Mouse (Mus musculus) heart, postnatal 0 days (tissue): ENCODE results near the gene Letmd1. TPM values are rescaled to one million over a fixed set of nuclear protein-coding genes. Genes with fewer than 3 reads are reported as not detected.

Experiments
- ATAC-seq: fragments of 200-750 bp; cut with Nextera tagmentation; 2 replicates; pipeline ENCODE4 v1.8.0; 2017; ENCODE audit warnings: low read depth, moderate number of reproducible peaks, moderate library complexity; ENCODE audit not compliant: insufficient read depth
- DNase-seq: peaks from one replicate; pipeline ENCODE4 v3.0.0-alpha.2; 2016; ENCODE audit warnings: low spot score
- H3K27ac ChIP-seq: fragments of 300-500 bp; sonication (generic); 2 replicates; pipeline ENCODE4 v1.5.1; 2014; ENCODE audit warnings: low read depth, mild to moderate bottlenecking
- H3K27me3 ChIP-seq: fragments of 300-500 bp; sonication (generic); 2 replicates; pipeline ENCODE4 v1.6.1; 2014; ENCODE audit warnings: low read length, mixed read lengths; ENCODE audit not compliant: control insufficient read depth, insufficient read depth
- H3K36me3 ChIP-seq: fragments of 300-500 bp; sonication (generic); replicated peaks from 2 replicates; pipeline ENCODE4 v1.6.1; 2014; ENCODE audit warnings: low read length, mixed read lengths; ENCODE audit not compliant: control insufficient read depth, insufficient read depth
- H3K4me1 ChIP-seq: fragments of 300-500 bp; sonication (generic); 2 replicates; pipeline ENCODE4 v1.6.1; 2014; ENCODE audit warnings: antibody characterized with exemption; ENCODE audit not compliant: control insufficient read depth, insufficient read depth
- H3K4me2 ChIP-seq: fragments of 300-500 bp; sonication (generic); 2 replicates; pipeline ENCODE4 v1.6.1; 2014; ENCODE audit warnings: low read depth, mild to moderate bottlenecking, low read length, moderate library complexity
- H3K4me3 ChIP-seq: fragments of 300-500 bp; sonication (generic); 2 replicates; pipeline ENCODE4 v1.5.1; 2014; ENCODE audit warnings: low read depth, low read length
- H3K9ac ChIP-seq: fragments of 300-500 bp; sonication (generic); replicated peaks from 2 replicates; pipeline ENCODE4 v1.6.1; 2014; ENCODE audit warnings: low read depth, low read length, mixed read lengths
- H3K9me3 ChIP-seq: fragments of 300-500 bp; sonication (generic); replicated peaks from 2 replicates; pipeline ENCODE4 v1.6.1; 2016; ENCODE audit warnings: low read length; ENCODE audit not compliant: control insufficient read depth
- CTCF ChIP-seq: IDR thresholded peaks from 2 replicates; pipeline ENCODE4 v1.5.1; 2016; ENCODE audit warnings: antibody characterized with exemption, control low read depth, low read depth
- EP300 ChIP-seq: IDR thresholded peaks from 2 replicates; pipeline ENCODE4 v1.6.1; 2016; ENCODE audit warnings: antibody characterized with exemption, low read depth
- WGBS: fragments of 180-500 bp; shearing (Covaris S2); extraction: QIAGEN DNeasy Blood & Tissue Kit; methylation state at CpG from one replicate; pipeline ENCODE4 v1.1.7; 2014; 5-methylcytosine and 5-hydroxymethylcytosine counted together
- polyA plus RNA-seq: library from polyadenylated mRNA; unstranded; fragments of >200 nt; fragmentation: Nextera tagmentation; extraction: Ambion mirVana; gene quantifications from 2 replicates; pipeline ENCODE4 v1.2.1, GENCODE M21; 2015
- total RNA-seq: library from RNA; depleted of rRNA; stranded (reverse); fragments of >200 nt; gene quantifications from 2 replicates; pipeline ENCODE4 v1.2.3, GENCODE M21; 2014; ENCODE audit warnings: low replicate concordance

Gene Letmd1
- total and polyA plus RNA-seq, 2 experiments from 2014 or later = 7.5 to 18.5 TPM

DNA sequence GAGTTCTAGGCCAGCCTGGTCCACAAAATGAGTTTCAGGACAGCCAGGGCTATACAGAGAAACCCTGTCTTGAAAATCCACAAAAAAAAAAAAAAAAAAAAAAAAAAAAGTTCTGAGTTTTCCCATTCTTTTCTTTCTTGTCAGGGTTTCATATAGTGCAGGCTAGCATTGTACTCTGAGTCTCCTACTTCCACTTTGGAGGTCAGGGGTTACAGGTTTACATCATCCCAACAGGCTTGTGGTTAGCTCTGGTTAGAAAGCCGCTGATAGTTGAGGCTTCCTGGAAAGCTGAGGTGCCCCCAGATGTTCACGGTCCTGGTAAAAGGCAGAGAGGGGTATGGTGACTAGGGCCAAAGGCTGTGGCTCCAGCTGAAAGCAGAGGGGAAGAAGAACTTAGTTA, 21.9 kb upstream of the Letmd1 start:
- Histone ChIP-seq H3K9me3 (no peaks in the 10 kb centered on the region), H3K27ac (no peak overlapping the region), H3K9ac (no peak overlapping the region), H3K36me3 (no peaks in the 10 kb centered on the region), H3K4me3 (no peak overlapping the region), H3K4me1 (peaks cover 4% of the 10 kb centered on the region; the same call in 1 of the 2 replicates), H3K27me3 (no peaks in the 10 kb centered on the region), H3K4me2 (no peak overlapping the region)
- 69% methylated on average over 2 of the region's 2 CpGs for WGBS
- TF ChIP-seq EP300 (no peak), CTCF (no peak)
- ATAC-seq (no peak), DNase-seq (no peak)

- H3K4me3 ChIP-seq = no peak overlapping the region
- H3K27me3 ChIP-seq = no peaks in the 10 kb centered on the region
- H3K36me3 ChIP-seq = no peaks in the 10 kb centered on the region
- ATAC-seq (no peak), DNase-seq (no peak)
- no peak overlapping the region for H3K27ac ChIP-seq
- WGBS = 76% methylated on average over 4 of the region's 4 CpGs
- no peak overlapping the region for H3K9ac ChIP-seq
- no peaks in the 10 kb centered on the region for H3K9me3 ChIP-seq
- TF ChIP-seq CTCF (no peak), EP300 (no peak)
- no peak overlapping the region for H3K4me2 ChIP-seq
- no peaks in the 10 kb centered on the region for H3K4me1 ChIP-seq
Observed at GRCm38 (mm10) chr15:100448572-100448971, 20.3 kb upstream of the Letmd1 start.

- Histone ChIP-seq H3K4me3 (no peak overlapping the region), H3K9ac (no peak overlapping the region), H3K9me3 (no peaks in the 10 kb centered on the region), H3K4me2 (no peak overlapping the region), H3K27ac (no peak overlapping the region), H3K27me3 (no peaks in the 10 kb centered on the region), H3K4me1 (no peaks in the 10 kb centered on the region), H3K36me3 (no peaks in the 10 kb centered on the region)
- 70% methylated on average over 3 of the region's 3 CpGs for whole genome bisulfite sequencing
- TF ChIP-seq CTCF = no peak
- TF ChIP-seq EP300 = no peak
- no peak for ATAC-seq
- DNase-seq = no peak
Observed at GRCm38 (mm10) chr15:100449495-100449894, 19.3 kb upstream of the Letmd1 start.

GRCm38 (mm10) chr15:100451245-100451644, 17.6 kb upstream of the Letmd1 start:
- WGBS = 47% methylated on average over 16 of the region's 16 CpGs

GRCm38 (mm10) chr15:100452486-100452885, 16.3 kb upstream of the Letmd1 start:
- ATAC-seq (no peak), DNase-seq (no peak)
- Histone ChIP-seq H3K27me3 (no peaks in the 10 kb centered on the region), H3K4me3 (no peak overlapping the region), H3K4me2 (no peak overlapping the region), H3K4me1 (no peaks in the 10 kb centered on the region), H3K9ac (no peak overlapping the region), H3K27ac (no peak overlapping the region), H3K36me3 (no peaks in the 10 kb centered on the region), H3K9me3 (no peaks in the 10 kb centered on the region)
- TF ChIP-seq EP300 = no peak
- TF ChIP-seq CTCF = no peak
- WGBS = 64% methylated on average over 11 of the region's 11 CpGs

More at GRCm38 (mm10) chr15:100451245-100451644, 17.6 kb upstream of the Letmd1 start:
- TF ChIP-seq CTCF = no peak
- TF ChIP-seq EP300 = no peak
- no peaks in the 10 kb centered on the region for H3K36me3 ChIP-seq
- no peak for DNase-seq
- no peaks in the 10 kb centered on the region for H3K9me3 ChIP-seq
- no peak overlapping the region for H3K4me3 ChIP-seq
- no peak overlapping the region for H3K9ac ChIP-seq
- no peak for ATAC-seq
- H3K4me2 ChIP-seq = no peak overlapping the region
- H3K27me3 ChIP-seq = no peaks in the 10 kb centered on the region
- H3K4me1 ChIP-seq = no peaks in the 10 kb centered on the region
- no peak overlapping the region for H3K27ac ChIP-seq

DNA sequence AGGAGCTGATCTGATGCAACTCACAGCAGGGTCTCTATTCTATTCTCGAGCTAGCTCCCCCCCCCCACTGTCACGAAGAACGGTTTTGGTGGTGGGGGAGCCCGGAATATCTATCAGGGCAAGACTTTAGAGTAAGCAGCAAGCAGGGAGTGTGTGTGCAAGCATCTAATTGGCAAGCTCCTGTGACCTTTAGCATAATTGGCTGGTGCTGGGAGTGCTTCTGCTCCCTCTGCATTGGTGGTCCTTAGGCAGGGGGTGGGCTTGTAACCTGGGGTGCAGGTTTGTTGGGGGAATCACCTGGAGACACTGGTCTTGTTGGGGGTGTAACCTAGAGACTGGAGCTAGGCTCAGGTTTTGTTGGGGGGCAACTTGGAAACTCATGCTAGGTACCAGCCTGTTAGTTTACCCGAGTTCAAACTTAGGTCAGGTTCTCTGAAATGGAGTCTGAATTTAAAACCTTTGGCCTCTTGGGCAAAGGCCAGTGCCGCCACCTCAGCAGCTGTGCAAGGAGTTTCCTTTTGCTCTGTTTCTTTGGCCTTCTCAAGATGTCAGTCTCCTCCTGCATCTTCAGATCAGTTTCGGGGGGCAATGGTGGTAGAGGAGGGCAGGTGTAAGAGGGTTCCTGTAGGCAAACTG, 12.3 kb upstream of the Letmd1 start:
- 70% methylated on average over 7 of the region's 7 CpGs for WGBS

More for the DNA sequence above, 12.3 kb upstream of the Letmd1 start:
- TF ChIP-seq CTCF (no peak), EP300 (no peak)
- no peaks in the 10 kb centered on the region for H3K27me3 ChIP-seq
- no peak for DNase-seq
- no peak overlapping the region for H3K4me3 ChIP-seq
- no peak overlapping the region for H3K4me2 ChIP-seq
- ATAC-seq = no peak
- no peaks in the 10 kb centered on the region for H3K4me1 ChIP-seq
- H3K36me3 ChIP-seq = no peaks in the 10 kb centered on the region
- H3K9ac ChIP-seq = no peak overlapping the region
- no peaks in the 10 kb centered on the region for H3K9me3 ChIP-seq
- no peak overlapping the region for H3K27ac ChIP-seq
